Mouse (Mus musculus) R1 (cell line): ENCODE results near the gene Aknad1.

ENCODE experiments used
- DNase-seq: peaks from one replicate; pipeline ENCODE4 v3.0.0-alpha.2; 2018; ENCODE audit warnings: low read depth, low spot score

Aknad1 gene

GRCm38 (mm10) chr3:108786520-108786919 lies 47.1 kb downstream of the Aknad1 start:
- DNase-seq: peak; percentile 16

GRCm38 (mm10) chr3:108787754-108788454 lies 48.4 kb downstream of the Aknad1 start:
- DNase-seq: no peak

GRCm38 (mm10) chr3:108788455-108788794 lies 49.0 kb downstream of the Aknad1 start:
- no peak for DNase-seq

GRCm38 (mm10) chr3:108789299-108789698 lies 49.8 kb downstream of the Aknad1 start:
- DNase-seq: no peak

GRCm38 (mm10) chr3:108790499-108790898 lies 51.0 kb downstream of the Aknad1 start:
- no peak for DNase-seq

GRCm38 (mm10) chr3:108791054-108791706 lies 51.7 kb downstream of the Aknad1 start:
- DNase-seq: no peak

GRCm38 (mm10) chr3:108792420-108792819 lies 53.0 kb downstream of the Aknad1 start:
- DNase-seq: peak; percentile 77

GRCm38 (mm10) chr3:108794780-108795179 lies 55.3 kb downstream of the Aknad1 start:
- no peak for DNase-seq

GRCm38 (mm10) chr3:108795554-108796299 lies 56.3 kb downstream of the Aknad1 start:
- no peak for DNase-seq

- DNase-seq: no peak
Observed at GRCm38 (mm10) chr3:108796386-108796785, 56.9 kb downstream of the Aknad1 start.

GRCm38 (mm10) chr3:108797723-108798122 lies 58.3 kb downstream of the Aknad1 start:
- no peak for DNase-seq

- DNase-seq: no peak
Observed at GRCm38 (mm10) chr3:108798375-108798774, 58.9 kb downstream of the Aknad1 start.

GRCm38 (mm10) chr3:108805622-108806021 lies 66.2 kb downstream of the Aknad1 start:
- no peak for DNase-seq

GRCm38 (mm10) chr3:108810747-108811263 lies 71.3 kb downstream of the Aknad1 start:
- DNase-seq: no peak

GRCm38 (mm10) chr3:108815631-108816030 lies 76.2 kb downstream of the Aknad1 start:
- no peak for DNase-seq

GRCm38 (mm10) chr3:108830493-108830892 lies 91.0 kb downstream of the Aknad1 start:
- peak; percentile 51 for DNase-seq

- no peak for DNase-seq
Observed at GRCm38 (mm10) chr3:108831750-108832149, 92.3 kb downstream of the Aknad1 start.
